Mouse (Mus musculus) ES-Bruce4 (cell line): Measurements from ENCODE around the gene Actl6b. TPM values are rescaled to one million over a fixed set of nuclear protein-coding genes. Genes with fewer than 3 reads are reported as not detected.

Experiments used
- H3K27ac ChIP-seq: 2 replicates; pipeline ENCODE4 v1.5.1; 2012; ENCODE audit warnings: low read length, inconsistent platforms; ENCODE audit not compliant: insufficient read depth
- H3K27me3 ChIP-seq: 2 replicates; pipeline ENCODE4 v1.6.1; 2012; ENCODE audit warnings: mild to moderate bottlenecking, low read length, inconsistent platforms; ENCODE audit not compliant: control insufficient read depth, poor library complexity, insufficient read depth, severe bottlenecking
- H3K36me3 ChIP-seq: 2 replicates; pipeline ENCODE4 v1.6.1; 2012; ENCODE audit warnings: inconsistent platforms, mild to moderate bottlenecking, low read length, moderate library complexity; ENCODE audit not compliant: control insufficient read depth, poor library complexity, insufficient read depth, severe bottlenecking
- H3K4me1 ChIP-seq: one replicate; pipeline ENCODE4 v1.8.1; 2011; ENCODE audit warnings: low read length; ENCODE audit not compliant: control insufficient read depth, insufficient read depth
- H3K4me3 ChIP-seq: 2 replicates; pipeline ENCODE4 v1.5.1; 2011; ENCODE audit warnings: low read depth, mild to moderate bottlenecking, low read length
- H3K9ac ChIP-seq: 2 replicates; pipeline ENCODE4 v1.6.1; 2012; ENCODE audit warnings: low read depth, mild to moderate bottlenecking, inconsistent platforms; ENCODE audit not compliant: poor library complexity, severe bottlenecking
- H3K9me3 ChIP-seq: replicated peaks from 2 replicates; pipeline ENCODE4 v1.6.1; 2012; ENCODE audit warnings: mild to moderate bottlenecking, low read length, inconsistent platforms; ENCODE audit not compliant: control insufficient read depth, poor library complexity, insufficient read depth, severe bottlenecking
- CTCF ChIP-seq: IDR thresholded peaks from one replicate; pipeline ENCODE4 v1.8.1; 2011; ENCODE audit warnings: low read depth, low read length
- EP300 ChIP-seq: IDR thresholded peaks from 2 replicates; pipeline ENCODE4 v1.6.1; 2011; ENCODE audit warnings: low read depth, low read length; ENCODE audit not compliant: insufficient read depth
- POLR2A ChIP-seq: IDR thresholded peaks from one replicate; pipeline ENCODE4 v1.8.1; 2011; ENCODE audit warnings: low read length; ENCODE audit not compliant: insufficient read depth
- polyA plus RNA-seq: library from polyadenylated mRNA; stranded (reverse); fragments of >200 nt; gene quantifications from 2 replicates; pipeline ENCODE4 v1.2.4, GENCODE M21; 2011; ENCODE audit warnings: low read depth; ENCODE audit not compliant: missing spikeins, insufficient read depth, insufficient read length

The Actl6b gene
- polyA plus RNA-seq, 1 experiment, result not detected

GRCm38 (mm10) chr5:137526192-137526936, 27.0 kb upstream of the Actl6b start:
- H3K36me3 ChIP-seq, result peaks cover 45% of the 10 kb centered on the region
- H3K27me3 ChIP-seq, result no peaks in the 10 kb centered on the region
- peaks cover 5% of the 10 kb centered on the region for H3K4me1 ChIP-seq
- H3K4me3 ChIP-seq, result no peak overlapping the region
- TF ChIP-seq EP300 (no peak), POLR2A (no peak), CTCF (no peak)
- no peak overlapping the region for H3K27ac ChIP-seq
- no peaks in the 10 kb centered on the region for H3K9me3 ChIP-seq
- H3K9ac ChIP-seq, result no peak overlapping the region

- no peaks in the 10 kb centered on the region for H3K27me3 ChIP-seq
- H3K4me3 ChIP-seq, result no peak overlapping the region
- H3K4me1 ChIP-seq, result peaks cover 5% of the 10 kb centered on the region
- no peaks in the 10 kb centered on the region for H3K9me3 ChIP-seq
- no peak overlapping the region for H3K27ac ChIP-seq
- no peak overlapping the region for H3K9ac ChIP-seq
- TF ChIP-seq CTCF (no peak), POLR2A (no peak), EP300 (no peak)
- peaks cover 37% of the 10 kb centered on the region for H3K36me3 ChIP-seq
Observed at GRCm38 (mm10) chr5:137527413-137527812, 25.9 kb upstream of the Actl6b start.

- H3K36me3 ChIP-seq, result peaks cover 30% of the 10 kb centered on the region
- H3K27ac ChIP-seq, result no peak overlapping the region
- no peak overlapping the region for H3K9ac ChIP-seq
- H3K27me3 ChIP-seq, result no peaks in the 10 kb centered on the region
- H3K4me3 ChIP-seq, result no peak overlapping the region
- no peaks in the 10 kb centered on the region for H3K9me3 ChIP-seq
- TF ChIP-seq POLR2A (no peak), EP300 (no peak), CTCF (no peak)
- H3K4me1 ChIP-seq, result peaks cover 5% of the 10 kb centered on the region
Observed at GRCm38 (mm10) chr5:137528247-137528968, 24.9 kb upstream of the Actl6b start.

GRCm38 (mm10) chr5:137529221-137529995, 23.9 kb upstream of the Actl6b start:
- H3K9ac ChIP-seq, result no peak overlapping the region
- H3K27me3 ChIP-seq, result no peaks in the 10 kb centered on the region
- TF ChIP-seq CTCF (no peak), EP300 (no peak)
- H3K36me3 ChIP-seq, result peaks cover 21% of the 10 kb centered on the region
- no peak overlapping the region for H3K4me3 ChIP-seq
- no peak overlapping the region for H3K27ac ChIP-seq
- peaks cover 5% of the 10 kb centered on the region for H3K4me1 ChIP-seq
- no peaks in the 10 kb centered on the region for H3K9me3 ChIP-seq

GRCm38 (mm10) chr5:137530075-137530474, 23.2 kb upstream of the Actl6b start:
- H3K9ac ChIP-seq, result no peak overlapping the region
- H3K27ac ChIP-seq, result no peak overlapping the region
- H3K4me3 ChIP-seq, result 0 out of 2 replicates have a peak overlapping the region, but pooled peaks have one; percentile 8
- H3K4me1 ChIP-seq, result peaks cover 5% of the 10 kb centered on the region
- no peaks in the 10 kb centered on the region for H3K27me3 ChIP-seq
- no peaks in the 10 kb centered on the region for H3K9me3 ChIP-seq
- peaks cover 17% of the 10 kb centered on the region for H3K36me3 ChIP-seq
- TF ChIP-seq CTCF (no peak), POLR2A (no peak)
